Mouse (Mus musculus): ENCODE data around the gene Def6.

DNA sequence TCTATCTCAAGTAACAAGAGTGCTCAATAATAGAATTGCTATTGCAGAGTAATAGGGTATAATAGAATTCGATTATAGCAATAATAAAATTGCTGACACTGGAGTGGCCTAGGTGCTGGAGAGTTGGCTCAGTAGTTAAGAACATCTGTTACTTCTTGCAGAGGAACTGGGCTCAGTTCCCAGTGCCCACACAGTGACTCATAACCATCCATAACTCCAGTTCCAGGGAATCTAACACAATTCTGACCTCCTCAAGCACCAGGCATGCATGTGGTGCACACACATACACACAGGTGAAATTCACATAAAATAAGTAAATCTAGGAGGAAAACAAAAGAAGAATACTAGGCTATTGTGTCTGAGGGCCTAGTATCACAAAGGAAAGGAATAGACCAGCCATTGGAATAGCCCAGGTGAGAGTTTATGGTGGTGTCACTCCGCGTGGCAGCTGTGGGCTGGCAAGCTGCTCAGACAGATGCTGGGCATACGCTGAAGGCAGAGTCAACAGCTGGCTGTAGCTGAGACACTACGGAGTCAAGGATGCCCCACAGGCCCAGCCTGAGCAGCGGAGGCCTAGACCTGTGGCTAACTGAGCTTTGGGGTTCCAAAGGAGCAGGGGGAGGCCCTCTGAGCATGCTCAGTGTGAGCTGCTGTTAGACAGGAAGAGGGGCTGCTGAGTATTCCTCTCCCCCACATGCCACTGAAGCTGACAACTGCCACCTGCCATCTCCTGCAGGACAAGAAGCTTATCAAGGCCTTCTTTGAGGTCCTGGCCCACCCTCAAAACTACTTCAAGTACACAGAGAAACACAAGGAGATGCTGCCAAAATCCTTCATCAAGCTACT is 36.9 kb upstream of the Def6 start:
- TF ChIP-seq CTCF (IDR thresholded peaks at IDR 0.05; ENCODE audit: extremely low read depth, insufficient read length, insufficient replicate concordance, low read depth, low read length) (no peak), POLR2A (IDR thresholded peaks at IDR 0.05; ENCODE audit: low read depth, low read length) (no peak)
